Mouse (Mus musculus) C2C12 (cell line): ENCODE results near the gene Esm1.

Experiments used
- CEBPB ChIP-seq: IDR thresholded peaks from one replicate; pipeline ENCODE4 v1.6.1; 2011; ENCODE audit warnings: low read depth, mild to moderate bottlenecking, control low read depth, moderate library complexity
- CTCF ChIP-seq: IDR thresholded peaks from one replicate; pipeline ENCODE4 v1.5.1; 2011; ENCODE audit not compliant: control insufficient read depth, insufficient read depth, insufficient read length
- MAX ChIP-seq: IDR thresholded peaks from one replicate; pipeline ENCODE4 v1.6.1; 2011; ENCODE audit warnings: mild to moderate bottlenecking, control low read depth
- MYOD1 ChIP-seq: IDR thresholded peaks from one replicate; pipeline ENCODE4 v1.6.1; 2011; ENCODE audit warnings: low read depth; ENCODE audit not compliant: control insufficient read depth, insufficient read length

- TF ChIP-seq CTCF (no peak), MAX (no peak), MYOD1 (no peak), CEBPB (no peak)
Observed at GRCm38 (mm10) chr13:113267204-113267603, 57.7 kb downstream of the Esm1 start.
